Mouse (Mus musculus) mouse embryonic stem cell (cell line): ENCODE data around the gene Gm13090.

Experiments used
- in situ Hi-C, 2 experiments: fragments of 300-500 bp; cut with MboI; formaldehyde crosslinking; loops; 1 replicate in 1 of 2; 3 replicates in 1 of 2; pipeline ENCODE4 v1.14.3; 2019 to 2020; ENCODE audit warnings: low sequenced_read_pairs in 2 of 2, low pct_unique_long_range_greater_than_20kb in 1 of 2, mixed read lengths in 1 of 2; ENCODE audit not compliant: unreplicated experiment in 1 of 2

Gm13090 gene

DNA sequence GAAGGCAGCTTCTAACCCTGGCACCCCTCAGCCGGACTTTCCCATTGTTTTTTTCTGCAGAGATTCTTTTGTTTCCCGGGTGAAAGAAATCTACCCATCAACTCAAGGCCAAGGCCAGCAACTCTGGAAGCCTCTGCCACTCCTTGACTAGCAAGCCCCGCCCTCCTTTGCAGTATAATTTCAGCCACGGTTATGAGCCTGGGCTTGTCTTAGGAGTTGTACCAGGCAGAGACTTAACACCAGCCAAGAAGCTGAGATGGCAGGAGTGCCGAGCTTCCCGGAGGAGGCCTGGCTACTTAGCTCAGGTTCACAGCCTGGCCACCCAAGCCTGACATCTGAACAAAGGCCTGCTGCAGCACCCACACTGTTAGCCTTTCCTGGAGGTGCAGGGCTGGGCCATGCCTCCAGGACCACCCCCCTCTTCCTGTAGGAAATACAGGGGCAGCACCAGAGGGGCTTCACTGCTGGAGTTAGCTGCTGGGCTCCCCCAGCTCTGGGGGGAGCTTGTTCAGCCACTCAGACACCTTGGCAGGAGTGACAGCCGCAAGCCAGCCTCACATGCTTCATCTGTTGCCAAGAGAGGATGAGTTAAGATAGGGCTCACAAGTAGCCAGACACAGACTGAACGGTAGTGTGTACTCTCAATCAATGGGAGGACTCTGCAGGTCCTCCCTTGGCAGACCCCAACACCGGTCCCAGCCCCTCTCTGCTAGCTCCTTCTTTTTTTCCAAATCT lies 41.6 kb downstream of the Gm13090 start:
- in situ Hi-C loops, result no loop called here

DNA sequence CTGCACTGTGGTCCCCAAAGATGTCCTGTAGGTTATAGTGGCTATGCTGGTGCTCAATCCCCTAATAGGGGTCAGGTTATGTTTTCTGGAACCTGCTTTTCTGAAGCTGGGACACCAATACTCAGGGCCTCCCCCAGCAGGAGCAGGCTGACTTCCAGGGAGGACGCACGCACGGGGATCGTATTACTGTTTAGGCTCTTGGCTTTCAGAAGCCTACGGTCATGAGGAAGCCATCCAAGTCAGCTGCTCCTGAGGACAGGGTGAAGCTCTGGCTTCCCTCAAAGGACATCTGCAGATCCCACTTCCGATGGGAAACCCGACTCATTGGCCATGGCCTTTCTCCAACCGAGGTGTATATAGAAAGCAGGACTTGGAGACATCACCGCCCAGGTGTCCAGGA lies 43.1 kb downstream of the Gm13090 start:
- in situ Hi-C loops, result no loop called here

DNA sequence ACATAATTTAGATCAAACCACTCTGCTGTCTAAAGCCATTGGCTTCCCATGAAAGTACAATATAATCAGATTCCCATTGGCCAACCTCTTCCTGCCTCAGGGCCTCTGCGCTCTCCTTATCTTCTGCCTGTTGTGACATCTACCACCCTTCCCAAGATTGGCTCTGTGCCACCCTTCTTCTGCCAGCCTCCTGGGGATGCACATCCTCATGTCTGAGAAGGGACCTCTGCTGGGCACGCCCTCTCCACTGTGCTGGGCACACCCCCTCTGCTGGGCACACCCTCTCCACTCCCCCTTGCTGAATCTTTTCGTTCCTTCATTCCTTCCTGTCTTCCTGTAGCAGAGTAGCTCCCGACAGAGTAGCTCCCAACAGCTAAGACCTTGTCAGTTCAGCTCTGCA lies 44.4 kb downstream of the Gm13090 start:
- in situ Hi-C loops, result no loop called here

DNA sequence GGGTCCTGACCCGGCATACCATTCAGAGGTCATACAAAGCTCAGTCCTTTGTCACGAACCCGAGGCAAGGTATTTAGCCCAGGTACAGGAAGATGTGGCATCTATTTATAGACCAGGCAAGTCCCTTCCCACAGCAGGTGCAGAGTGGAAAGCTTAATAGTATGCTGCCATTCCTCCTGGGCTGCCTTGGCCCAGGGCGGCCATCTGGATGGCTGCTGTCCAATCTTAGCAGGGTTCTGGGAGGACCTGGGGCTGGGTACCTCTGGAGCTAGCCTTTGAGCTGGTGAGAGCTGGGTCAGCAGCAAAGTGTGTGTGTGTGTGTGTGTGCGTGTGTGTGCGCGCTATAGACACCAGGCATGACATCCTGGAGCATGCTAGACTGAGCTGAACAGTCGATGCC lies 46.1 kb downstream of the Gm13090 start:
- in situ Hi-C loops, result no loop called here

DNA sequence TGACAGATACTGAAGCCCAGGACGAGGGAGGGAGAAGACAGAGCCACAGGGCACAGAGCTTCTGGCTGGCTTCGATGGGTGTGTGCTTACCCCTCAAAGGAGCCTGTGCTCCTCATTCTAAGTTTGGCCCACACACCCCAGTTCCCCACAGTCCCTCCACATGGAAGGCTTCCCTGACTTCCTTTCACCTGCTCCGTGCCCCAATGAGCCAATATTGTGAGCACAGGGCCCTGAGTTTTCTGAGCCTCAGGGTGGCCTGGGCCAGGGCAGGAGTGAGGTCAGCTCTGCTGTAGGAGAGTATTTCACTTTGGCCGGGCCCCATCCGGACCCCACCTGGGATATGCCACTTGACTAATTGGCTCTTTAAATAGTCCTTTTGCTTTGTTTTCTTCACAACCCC lies 48.3 kb downstream of the Gm13090 start:
- in situ Hi-C loops, result no loop called here

DNA sequence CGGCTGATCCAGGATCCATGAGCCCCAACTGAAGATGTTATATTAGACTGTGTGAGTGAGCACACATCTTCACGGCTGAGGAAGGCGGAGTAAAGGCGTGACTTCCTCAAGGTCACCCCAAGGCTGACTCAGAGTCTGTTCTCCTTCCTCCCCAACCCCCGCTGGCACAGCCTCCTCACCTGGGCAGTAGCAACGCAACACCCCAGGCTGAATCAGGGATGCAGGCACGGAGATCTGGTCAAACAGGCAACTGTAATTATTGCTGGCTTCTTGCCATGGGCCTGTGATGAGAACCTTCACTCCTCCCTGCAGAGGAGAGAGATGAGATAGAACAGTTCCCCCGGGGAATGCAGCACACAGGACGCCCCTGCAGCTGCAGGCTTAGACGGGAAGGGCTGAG lies 48.8 kb downstream of the Gm13090 start:
- in situ Hi-C loops, result no loop called here

DNA sequence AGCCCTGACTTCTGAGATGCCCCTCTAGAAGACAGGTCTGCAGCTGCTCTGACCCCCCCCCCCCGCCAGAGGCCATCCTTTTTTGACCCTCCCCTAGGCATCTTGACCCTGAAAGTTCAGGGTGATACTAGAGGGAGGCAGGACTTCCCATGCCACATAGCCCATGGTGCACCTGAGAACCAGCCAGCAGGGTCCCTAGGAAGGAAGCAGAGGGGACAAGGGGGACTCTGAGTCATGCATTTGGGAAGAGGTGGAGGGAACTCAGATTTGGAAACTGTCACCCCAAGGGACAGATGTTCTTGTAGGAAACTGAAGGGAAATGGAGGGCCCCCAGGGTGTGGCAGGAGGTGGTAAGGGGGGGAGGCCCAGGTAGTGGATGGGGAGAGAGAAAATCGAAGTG lies 49.2 kb downstream of the Gm13090 start:
- in situ Hi-C loops, result no loop called here

DNA sequence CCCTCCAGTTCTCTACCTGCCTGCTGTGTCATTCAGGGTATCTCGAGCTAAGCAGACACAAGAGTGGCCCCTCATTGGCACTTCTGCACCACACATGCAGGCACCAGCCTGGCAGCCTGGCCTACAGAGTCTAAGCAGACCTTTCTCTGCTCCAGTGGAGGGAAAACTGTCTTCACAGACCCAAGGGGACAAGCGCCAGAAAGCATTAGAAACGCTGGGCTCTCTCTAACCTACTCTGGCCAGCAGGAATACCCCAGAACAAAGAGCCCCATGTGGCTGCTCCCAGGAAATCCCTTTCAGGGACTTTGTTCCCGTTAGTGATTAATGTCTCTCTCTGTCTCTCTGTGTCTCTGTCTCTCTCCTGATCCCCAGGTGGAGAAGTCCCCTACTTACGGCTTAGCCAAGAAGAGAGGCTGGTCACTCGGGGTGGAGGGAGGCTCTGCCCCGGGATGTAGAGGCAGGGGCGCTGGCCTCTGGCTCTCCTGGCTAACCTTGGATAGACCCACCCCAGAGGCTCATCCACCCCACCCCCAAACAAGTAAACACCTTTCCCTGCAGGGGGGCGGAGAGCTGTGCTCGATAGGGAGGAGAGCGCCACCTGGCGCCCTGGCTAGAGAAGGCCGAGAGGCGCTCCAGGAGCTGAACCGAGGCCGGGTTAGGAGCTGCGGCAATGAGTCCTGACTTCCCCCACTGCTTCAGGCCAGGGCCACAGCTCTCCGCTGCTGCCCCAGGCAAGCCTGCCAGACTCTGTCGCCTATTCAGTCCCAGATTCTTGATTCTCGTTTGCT lies 49.9 kb downstream of the Gm13090 start:
- in situ Hi-C loops, result no loop called here

DNA sequence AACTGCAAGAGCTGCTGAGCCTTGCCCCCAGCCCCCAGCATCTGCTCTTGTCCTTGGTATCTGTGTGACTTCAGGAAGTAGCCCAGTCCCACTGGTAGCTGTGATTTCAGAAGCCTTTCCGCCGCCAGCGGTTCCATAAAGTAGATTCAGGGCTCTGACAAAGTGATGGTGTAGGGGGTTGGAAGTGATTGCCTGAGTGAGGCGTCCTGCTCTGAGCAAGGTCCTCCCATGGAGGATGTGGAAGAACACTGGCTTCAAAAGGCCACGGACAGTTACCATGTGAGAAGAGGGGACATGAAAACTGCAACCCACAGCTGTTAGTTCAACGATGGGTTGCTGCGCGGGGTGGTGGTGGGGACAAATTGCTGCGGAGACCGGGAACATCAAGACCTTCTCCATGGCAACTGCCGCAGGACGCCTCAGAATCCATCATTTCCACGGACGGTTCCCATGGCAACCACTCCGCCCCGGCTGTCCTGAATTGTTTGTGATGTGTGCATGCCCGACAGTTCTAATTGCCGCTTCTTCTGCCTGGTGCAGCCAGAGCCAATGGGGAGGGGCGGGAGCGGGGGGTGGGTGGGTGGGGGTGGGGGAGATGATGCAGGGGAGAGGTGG lies 51.1 kb downstream of the Gm13090 start:
- in situ Hi-C loops, result loop anchor here (5.0 to 10.0 kb wide), 3 partner anchors 63 to 176 kb away; no protein-coding TSS in a partner anchor
